Mouse (Mus musculus) cerebellum, adult 18-20 months (tissue): ENCODE data around the gene Cnot11.

Experiments
- DNase-seq, 2 experiments: peaks; one replicate each; pipeline ENCODE4 v3.0.0; 2021

Cnot11 gene

GRCm38 (mm10) chr1:39535515-39536311 lies 921 bp downstream of the Cnot11 start:
- peak; percentile 96 to 99 for DNase-seq

- no peak for DNase-seq
Observed at GRCm38 (mm10) chr1:39536701-39537100, 1.9 kb downstream of the Cnot11 start.

- DNase-seq = no peak
Observed at GRCm38 (mm10) chr1:39537631-39538380, 3.0 kb downstream of the Cnot11 start.

GRCm38 (mm10) chr1:39540592-39540991 lies 5.8 kb downstream of the Cnot11 start:
- no peak for DNase-seq

- DNase-seq = peak; percentile 25 to 38
Observed at GRCm38 (mm10) chr1:39545589-39545988, 10.8 kb downstream of the Cnot11 start.

GRCm38 (mm10) chr1:39546160-39546866 lies 11.5 kb downstream of the Cnot11 start:
- no peak for DNase-seq

GRCm38 (mm10) chr1:39547238-39547637 lies 12.4 kb downstream of the Cnot11 start:
- no peak for DNase-seq

GRCm38 (mm10) chr1:39549831-39550230 lies 15.0 kb downstream of the Cnot11 start:
- DNase-seq = no peak

- DNase-seq = no peak
Observed at GRCm38 (mm10) chr1:39555556-39556415, 21.0 kb downstream of the Cnot11 start.

- DNase-seq = no peak
Observed at GRCm38 (mm10) chr1:39559009-39559408, 24.2 kb downstream of the Cnot11 start.

GRCm38 (mm10) chr1:39561920-39562319 lies 27.1 kb downstream of the Cnot11 start:
- DNase-seq = no peak

GRCm38 (mm10) chr1:39563161-39563560 lies 28.4 kb downstream of the Cnot11 start:
- DNase-seq = no peak

GRCm38 (mm10) chr1:39564603-39565002 lies 29.8 kb downstream of the Cnot11 start:
- DNase-seq = no peak

GRCm38 (mm10) chr1:39568079-39568478 lies 33.3 kb downstream of the Cnot11 start:
- no peak for DNase-seq

- DNase-seq = no peak
Observed at GRCm38 (mm10) chr1:39571653-39572052, 36.9 kb downstream of the Cnot11 start.

- DNase-seq = no peak
Observed at GRCm38 (mm10) chr1:39573890-39574289, 39.1 kb downstream of the Cnot11 start.

GRCm38 (mm10) chr1:39575778-39576375 lies 41.1 kb downstream of the Cnot11 start:
- no peak for DNase-seq

GRCm38 (mm10) chr1:39576431-39577243 lies 41.8 kb downstream of the Cnot11 start:
- DNase-seq = peak in 1 of 2 experiments; percentile 43

- peak; percentile 92 to 98 for DNase-seq
Observed at GRCm38 (mm10) chr1:39577253-39577705, 42.5 kb downstream of the Cnot11 start, which contains the start of gene Rnf149. Gene Rnf149 (minus strand): TSS chr1:39577405.

GRCm38 (mm10) chr1:39578446-39578845 lies 43.7 kb downstream of the Cnot11 start:
- DNase-seq = no peak

GRCm38 (mm10) chr1:39579139-39579538 lies 44.3 kb downstream of the Cnot11 start:
- no peak for DNase-seq
